8 mouse cellular contexts compared by ENCODE assay signal in the genomic region with DNA sequence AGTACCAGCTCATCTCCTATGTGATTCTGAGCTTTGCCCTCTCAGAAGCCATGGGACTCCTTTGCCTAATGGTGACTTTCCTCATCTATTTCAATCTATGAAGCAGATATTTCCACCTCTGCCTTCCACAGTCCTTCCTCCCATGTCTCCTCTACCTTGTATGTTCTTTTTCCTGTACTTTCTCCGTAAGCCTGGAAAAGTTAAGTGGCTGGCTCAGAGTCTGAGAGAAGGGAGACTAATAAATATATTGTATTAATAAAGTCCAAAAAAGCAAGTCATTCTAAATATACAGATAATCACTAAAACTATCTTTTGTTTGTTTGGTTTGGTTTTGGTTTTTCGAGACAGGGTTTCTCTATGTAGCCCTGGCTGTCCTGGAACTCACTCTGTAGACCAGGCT. TPM values are rescaled to one million over a fixed set of nuclear protein-coding genes. Genes with fewer than 3 reads are reported as not detected.
A peak's percentile ranks its signal among the peaks of the same experiment; 100 is the strongest.
DNase-seq lines count a peak whose midpoint lies in the region; TF ChIP-seq lines count a peak whose summit lies in the region.
"Not testable (repeated sequence)": the region's sequence is repeated elsewhere in the genome, so short reads cannot be mapped to it uniquely, and the experiment has no call there.

No protein-coding gene starts in this region.

- not testable (repeated sequence) for H3K79me2 ChIP-seq in liver, adult 2 months (ENCODE audit: control insufficient read depth, insufficient read depth, low read length)

- TF ChIP-seq POLR2A in liver, adult 2 months (IDR thresholded peaks at IDR 0.05; ENCODE audit: extremely low read depth, insufficient read depth, low read length); thymus, adult 2 months (IDR thresholded peaks at IDR 0.05; ENCODE audit: control insufficient read depth, extremely low read depth, insufficient read depth, low read length, poor library complexity): not testable (repeated sequence)

- not testable (repeated sequence) for H3K9ac ChIP-seq in liver, adult 2 months (ENCODE audit: low read depth, low read length)

- not testable (repeated sequence) for H3K27ac ChIP-seq in liver, adult 2 months (replicated peaks; ENCODE audit: insufficient read depth, low read depth, low read length); thymus, adult 2 months (ENCODE audit: control insufficient read depth, insufficient read depth, low read length)

- H3K36me3 ChIP-seq in liver, adult 2 months (ENCODE audit: control insufficient read depth, insufficient read depth, low read length); thymus, adult 2 months (ENCODE audit: control insufficient read depth, insufficient read depth, low read length): not testable (repeated sequence)

- not testable (repeated sequence) for H3K4me1 ChIP-seq in liver, adult 2 months (ENCODE audit: control insufficient read depth, insufficient read depth, low read length); thymus, adult 2 months (replicated peaks; ENCODE audit: control insufficient read depth, insufficient read depth, low read length)

- not testable (repeated sequence) for H3K27me3 ChIP-seq in liver, adult 2 months (ENCODE audit: control insufficient read depth, insufficient read depth, low read length); thymus, adult 2 months (ENCODE audit: control insufficient read depth, insufficient read depth, low read length)

- not testable (repeated sequence) for TF ChIP-seq CTCF in liver, adult 2 months (IDR thresholded peaks at IDR 0.05; ENCODE audit: low read depth, low read length); thymus, adult 2 months (IDR thresholded peaks at IDR 0.05; ENCODE audit: borderline replicate concordance, control insufficient read depth, extremely low read depth, insufficient read depth, low read length, poor library complexity)

- not testable (repeated sequence) for H3K4me3 ChIP-seq in liver, adult 2 months (ENCODE audit: insufficient read depth, low read depth, low read length); thymus, adult 2 months (ENCODE audit: control insufficient read depth, insufficient read depth, low read length)

- peak; percentile 21 for DNase-seq in CD4-positive helper T cell, adult 2 months (ENCODE audit: low read depth, low spot score)
- DNase-seq in adrenal gland, postnatal 10 days, result peak; percentile 47
- peak; percentile 29 for DNase-seq in gastrocnemius, postnatal 10 days
- peak; percentile 22 for DNase-seq in induced T-regulatory cell, adult 2 months (ENCODE audit: low read depth)
- DNase-seq in liver, adult 2 months (ENCODE audit: extremely low read depth, low read depth, low spot score), result peak; percentile 20
- peak; percentile 54 for DNase-seq in ovary, adult 18-20 months (ENCODE audit: low spot score)
- peak; percentile 45 for DNase-seq in thymus, adult 2 months
- peak; percentile 69 for DNase-seq in urinary bladder, postnatal 25 days (ENCODE audit: low spot score)

- 81% methylated on average over 2 of the region's 2 CpGs for WGBS in liver, adult 2 months
- 93% methylated on average over 2 of the region's 2 CpGs for WGBS in thymus, adult 2 months

RNA-seq across cellular contexts. Expression of a gene that starts 30.1 kb away (rescaled TPM):
- total RNA-seq in adrenal gland, postnatal 10 days (2021), result 10 to 100 TPM; 30.0 to 62.1 TPM
- 10 to 100 TPM; 14.9 to 33.4 TPM for total RNA-seq in gastrocnemius, postnatal 10 days (2021)
- total RNA-seq in liver, adult 2 months (2014; rRNA removed), result 11.3 and 12.4 TPM in 2 replicates
- 9.9 and 12.4 TPM in 2 replicates for polyA plus RNA-seq in liver, adult 2 months (2012; rRNA removed)
- 36.8 and 49.4 TPM in 2 replicates for polyA plus RNA-seq in thymus, adult 2 months (2012; rRNA removed)

RNA-seq across cellular contexts. Expression of a gene that starts 39.1 kb away (rescaled TPM):
- total RNA-seq in adrenal gland, postnatal 10 days (2021), result 10 to 100 TPM; 56.2 to 57.8 TPM
- total RNA-seq in gastrocnemius, postnatal 10 days (2021), result 10 to 100 TPM; 32.9 to 38.2 TPM
- total RNA-seq in liver, adult 2 months (2014; rRNA removed), result 14.1 and 15.2 TPM in 2 replicates
- polyA plus RNA-seq in liver, adult 2 months (2012; rRNA removed), result 14.1 and 17.2 TPM in 2 replicates
- 87.8 and 88.8 TPM in 2 replicates for polyA plus RNA-seq in thymus, adult 2 months (2012; rRNA removed)
